Mouse (Mus musculus) ES-E14 (cell line): Measurements from ENCODE around the gene Adgrf5.

Source experiments
- CHD2 ChIP-seq: IDR thresholded peaks from 2 replicates; pipeline ENCODE4 v1.6.1; 2014; ENCODE audit warnings: mild to moderate bottlenecking, low read depth, low read length, inconsistent platforms
- HCFC1 ChIP-seq: IDR thresholded peaks from 2 replicates; pipeline ENCODE4 v1.6.1; 2012; ENCODE audit warnings: low read length, inconsistent platforms, borderline replicate concordance; ENCODE audit not compliant: insufficient read depth
- MAFK ChIP-seq: IDR thresholded peaks from 2 replicates; pipeline ENCODE4 v1.6.1; 2014; ENCODE audit warnings: mild to moderate bottlenecking, low read depth, low read length, inconsistent platforms; ENCODE audit not compliant: insufficient read depth

- TF ChIP-seq MAFK (no peak), HCFC1 (no peak), CHD2 (no peak)
These were observed 144.3 kb downstream of the Adgrf5 start for GRCm38 (mm10) chr17:43504594-43504934.
